Mouse (Mus musculus): ENCODE data around the gene Tnxb. TPM values are rescaled to one million over a fixed set of nuclear protein-coding genes. Genes with fewer than 3 reads are reported as not detected.
A peak's percentile ranks its signal among the peaks of the same experiment; 100 is the strongest.

The Tnxb gene
- polyA plus RNA-seq, 1 experiment from 2014 or later = 0.05 TPM

GRCm38 (mm10) chr17:34680621-34681020, 10.3 kb downstream of the Tnxb start:
- Histone ChIP-seq H3K9ac (replicated peaks) (no peak overlapping the region), H3K36me3 (no peaks in the 10 kb centered on the region), H3K4me3 (no peak overlapping the region), H3K4me1 (no peaks in the 10 kb centered on the region), H3K27ac (replicated peaks) (no peak overlapping the region), H3K27me3 (peaks cover 33% of the 10 kb centered on the region), H3K9me3 (no peaks in the 10 kb centered on the region), H3K4me2 (replicated peaks) (no peak overlapping the region)
- whole genome bisulfite sequencing = 79% methylated on average over 4 of the region's 4 CpGs
- no peak for ATAC-seq (ENCODE audit: low FRiP score, low read depth)

- 87% methylated on average over 17 of the region's 17 CpGs for WGBS
- no peaks in the 10 kb centered on the region for H3K9me3 ChIP-seq
- no peaks in the 10 kb centered on the region for H3K36me3 ChIP-seq
- no peak overlapping the region for H3K4me3 ChIP-seq
- H3K4me2 ChIP-seq (replicated peaks) = no peak overlapping the region
- peaks cover 29% of the 10 kb centered on the region for H3K27me3 ChIP-seq
- no peak for ATAC-seq (ENCODE audit: low FRiP score, low read depth)
- no peaks in the 10 kb centered on the region for H3K4me1 ChIP-seq
- H3K9ac ChIP-seq (replicated peaks) = no peak overlapping the region
- no peak overlapping the region for H3K27ac ChIP-seq (replicated peaks)
These were observed 10.8 kb downstream of the Tnxb start for GRCm38 (mm10) chr17:34681132-34681571.

GRCm38 (mm10) chr17:34681881-34682536, 11.7 kb downstream of the Tnxb start:
- Histone ChIP-seq H3K27me3 (peaks cover 28% of the 10 kb centered on the region), H3K27ac (replicated peaks) (no peak overlapping the region), H3K4me3 (no peak overlapping the region), H3K36me3 (no peaks in the 10 kb centered on the region), H3K9me3 (no peaks in the 10 kb centered on the region), H3K9ac (replicated peaks) (no peak overlapping the region), H3K4me2 (replicated peaks) (no peak overlapping the region), H3K4me1 (no peaks in the 10 kb centered on the region)
- WGBS = 74% methylated on average over 11 of the region's 11 CpGs
- ATAC-seq (ENCODE audit: low FRiP score, low read depth) = no peak

GRCm38 (mm10) chr17:34683179-34683578, 12.8 kb downstream of the Tnxb start:
- 85% methylated on average over 8 of the region's 8 CpGs for WGBS
- H3K4me2 ChIP-seq (replicated peaks) = no peak overlapping the region
- H3K9me3 ChIP-seq = no peaks in the 10 kb centered on the region
- no peaks in the 10 kb centered on the region for H3K36me3 ChIP-seq
- H3K9ac ChIP-seq (replicated peaks) = no peak overlapping the region
- H3K4me1 ChIP-seq = no peaks in the 10 kb centered on the region
- ATAC-seq (ENCODE audit: low FRiP score, low read depth) = no peak
- peaks cover 22% of the 10 kb centered on the region for H3K27me3 ChIP-seq
- no peak overlapping the region for H3K27ac ChIP-seq (replicated peaks)
- no peak overlapping the region for H3K4me3 ChIP-seq

GRCm38 (mm10) chr17:34683686-34684220, 13.4 kb downstream of the Tnxb start:
- H3K4me2 ChIP-seq (replicated peaks) = no peak overlapping the region
- no peak overlapping the region for H3K27ac ChIP-seq (replicated peaks)
- 63% methylated on average over 10 of the region's 10 CpGs for WGBS
- no peaks in the 10 kb centered on the region for H3K9me3 ChIP-seq
- H3K4me3 ChIP-seq = no peak overlapping the region
- peaks cover 16% of the 10 kb centered on the region for H3K27me3 ChIP-seq
- no peaks in the 10 kb centered on the region for H3K4me1 ChIP-seq
- ATAC-seq (ENCODE audit: low FRiP score, low read depth) = no peak
- no peaks in the 10 kb centered on the region for H3K36me3 ChIP-seq
- H3K9ac ChIP-seq (replicated peaks) = no peak overlapping the region

- H3K36me3 ChIP-seq = no peaks in the 10 kb centered on the region
- no peaks in the 10 kb centered on the region for H3K4me1 ChIP-seq
- H3K27ac ChIP-seq (replicated peaks) = no peak overlapping the region
- no peak overlapping the region for H3K9ac ChIP-seq (replicated peaks)
- H3K4me3 ChIP-seq = no peak overlapping the region
- H3K4me2 ChIP-seq (replicated peaks) = no peak overlapping the region
- H3K27me3 ChIP-seq = peaks cover 10% of the 10 kb centered on the region
- no peak for ATAC-seq (ENCODE audit: low FRiP score, low read depth)
- H3K9me3 ChIP-seq = no peaks in the 10 kb centered on the region
- WGBS = 78% methylated on average over 9 of the region's 9 CpGs
These were observed 14.0 kb downstream of the Tnxb start for GRCm38 (mm10) chr17:34684253-34684893.

GRCm38 (mm10) chr17:34685120-34686110, 15.1 kb downstream of the Tnxb start:
- WGBS = 78% methylated on average over 28 of the region's 28 CpGs
- Histone ChIP-seq H3K4me3 (no peak overlapping the region), H3K36me3 (no peaks in the 10 kb centered on the region), H3K9me3 (no peaks in the 10 kb centered on the region), H3K9ac (replicated peaks) (no peak overlapping the region), H3K27ac (replicated peaks) (no peak overlapping the region), H3K4me2 (replicated peaks) (no peak overlapping the region), H3K27me3 (peaks cover 1% of the 10 kb centered on the region; the same call in 1 of the 2 replicates), H3K4me1 (no peaks in the 10 kb centered on the region)
- ATAC-seq (ENCODE audit: low FRiP score, low read depth) = no peak

- Histone ChIP-seq H3K4me2 (replicated peaks) (no peak overlapping the region), H3K27ac (replicated peaks) (no peak overlapping the region), H3K4me3 (no peak overlapping the region), H3K36me3 (no peaks in the 10 kb centered on the region), H3K27me3 (no peaks in the 10 kb centered on the region), H3K9ac (replicated peaks) (no peak overlapping the region), H3K4me1 (no peaks in the 10 kb centered on the region), H3K9me3 (no peaks in the 10 kb centered on the region)
- WGBS = 91% methylated on average over 7 of the region's 7 CpGs
- ATAC-seq (ENCODE audit: low FRiP score, low read depth) = no peak
These were observed 18.6 kb downstream of the Tnxb start for GRCm38 (mm10) chr17:34688889-34689288.

- H3K4me2 ChIP-seq (replicated peaks) = no peak overlapping the region
- no peaks in the 10 kb centered on the region for H3K9me3 ChIP-seq
- no peaks in the 10 kb centered on the region for H3K36me3 ChIP-seq
- no peaks in the 10 kb centered on the region for H3K27me3 ChIP-seq
- H3K4me1 ChIP-seq = no peaks in the 10 kb centered on the region
- no peak for ATAC-seq (ENCODE audit: low FRiP score, low read depth)
- no peak overlapping the region for H3K27ac ChIP-seq (replicated peaks)
- H3K4me3 ChIP-seq = no peak overlapping the region
- no peak overlapping the region for H3K9ac ChIP-seq (replicated peaks)
- WGBS = 83% methylated on average over 4 of the region's 4 CpGs
These were observed 20.1 kb downstream of the Tnxb start for GRCm38 (mm10) chr17:34690458-34690857.

- Histone ChIP-seq H3K4me2 (replicated peaks) (no peak overlapping the region), H3K9me3 (no peaks in the 10 kb centered on the region), H3K4me1 (no peaks in the 10 kb centered on the region), H3K27ac (replicated peaks) (no peak overlapping the region), H3K36me3 (no peaks in the 10 kb centered on the region), H3K9ac (replicated peaks) (no peak overlapping the region), H3K27me3 (no peaks in the 10 kb centered on the region), H3K4me3 (no peak overlapping the region)
- 73% methylated on average over 7 of the region's 7 CpGs for WGBS
- ATAC-seq (ENCODE audit: low FRiP score, low read depth) = no peak
These were observed 22.6 kb downstream of the Tnxb start for GRCm38 (mm10) chr17:34692906-34693305.

- no peaks in the 10 kb centered on the region for H3K27me3 ChIP-seq
- H3K4me3 ChIP-seq = no peak overlapping the region
- H3K9ac ChIP-seq (replicated peaks) = no peak overlapping the region
- H3K4me1 ChIP-seq = 0 out of 2 replicates have a peak, but pooled peaks cover 9% of the 10 kb centered on the region
- 49% methylated on average over 14 of the region's 14 CpGs for WGBS
- H3K4me2 ChIP-seq (replicated peaks) = no peak overlapping the region
- peak overlapping the region; percentile 3; the same call in 1 of the 2 replicates for H3K27ac ChIP-seq (replicated peaks)
- no peaks in the 10 kb centered on the region for H3K9me3 ChIP-seq
- no peak for ATAC-seq (ENCODE audit: low FRiP score, low read depth)
- H3K36me3 ChIP-seq = no peaks in the 10 kb centered on the region
These were observed 29.5 kb downstream of the Tnxb start for GRCm38 (mm10) chr17:34699575-34700408.

Data from midbrain, embryonic 12.5 days (tissue).